Mouse (Mus musculus) megakaryocyte, embryonic 14.5 days (primary cell): ENCODE data around the gene Iah1. TPM values are rescaled to one million over a fixed set of nuclear protein-coding genes. Genes with fewer than 3 reads are reported as not detected.

Source experiments
- H3K27me3 ChIP-seq: replicated peaks from 2 replicates; pipeline ENCODE3; 2012; ENCODE audit warnings: inconsistent platforms
- H3K36me3 ChIP-seq: replicated peaks from 2 replicates; pipeline ENCODE3; 2012; ENCODE audit warnings: low read length, inconsistent platforms, mixed read lengths
- H3K4me1 ChIP-seq: 2 replicates; pipeline ENCODE4 v1.6.1; 2012; ENCODE audit warnings: inconsistent platforms
- H3K4me3 ChIP-seq: replicated peaks from 2 replicates; pipeline ENCODE3; 2012; ENCODE audit warnings: moderate library complexity, mild to moderate bottlenecking, inconsistent platforms
- H3K9me3 ChIP-seq: 2 replicates; pipeline ENCODE4 v1.6.1; 2012; ENCODE audit warnings: inconsistent platforms
- FLI1 ChIP-seq: IDR thresholded peaks from 2 replicates; pipeline ENCODE4 v1.6.1; 2012; ENCODE audit warnings: low read length, inconsistent platforms, mixed read lengths
- GATA1 ChIP-seq: IDR thresholded peaks from 3 replicates; pipeline ENCODE4 v1.6.1; 2012; ENCODE audit warnings: mixed read lengths, low read length, inconsistent platforms, borderline replicate concordance
- polyA plus RNA-seq: library from polyadenylated mRNA; stranded (reverse); fragments of >175 nt; gene quantifications from 2 replicates; pipeline ENCODE4 v1.2.3, GENCODE M21; 2012; ENCODE audit warnings: low replicate concordance; ENCODE audit not compliant: insufficient read depth

The Iah1 gene
- polyA plus RNA-seq, 1 experiment = 188 TPM

GRCm38 (mm10) chr12:21286712-21287650, 29.2 kb upstream of the Iah1 start:
- H3K4me1 ChIP-seq = peaks cover 64% of the 10 kb centered on the region
- no peaks in the 10 kb centered on the region for H3K27me3 ChIP-seq
- peak overlapping the region; percentile 90 for H3K4me3 ChIP-seq
- no peaks in the 10 kb centered on the region for H3K9me3 ChIP-seq
- H3K36me3 ChIP-seq = peaks cover 39% of the 10 kb centered on the region
- TF ChIP-seq GATA1 (no peak), FLI1 (no peak)

DNA sequence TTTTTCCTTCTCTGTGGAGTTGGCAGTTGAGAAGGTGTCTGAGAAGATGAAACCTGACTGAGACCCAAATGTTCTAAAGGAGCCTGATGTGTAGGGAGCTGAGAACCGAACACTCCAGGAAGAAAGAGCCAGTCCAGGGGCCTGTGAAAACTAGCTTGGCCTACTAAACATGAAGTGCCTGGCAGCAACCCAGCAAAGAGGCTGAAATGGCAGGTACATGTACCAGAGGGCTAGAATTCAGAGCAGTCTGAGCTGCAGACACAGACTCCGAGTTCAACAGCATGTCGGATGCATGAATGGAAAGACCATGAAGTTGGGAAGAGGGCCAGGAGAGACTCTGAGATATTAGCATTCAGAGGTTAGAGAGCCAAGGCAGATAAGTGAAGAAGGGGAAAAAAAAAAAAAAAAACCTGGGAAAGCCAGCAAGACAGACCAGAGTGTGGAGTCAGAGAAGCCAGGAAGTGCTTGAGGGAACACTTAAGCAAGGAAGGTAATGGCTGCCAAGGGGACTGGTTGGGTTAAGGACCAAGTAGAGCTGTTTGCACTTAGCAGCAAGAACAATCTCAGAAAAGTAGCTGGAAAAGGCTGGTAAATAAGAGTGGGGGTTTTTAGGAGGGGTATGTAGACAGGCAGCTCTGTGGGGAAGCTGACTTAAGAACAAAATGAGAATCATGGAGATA, 27.3 kb upstream of the Iah1 start:
- H3K36me3 ChIP-seq = peaks cover 51% of the 10 kb centered on the region
- H3K4me3 ChIP-seq = no peak overlapping the region
- no peak for TF ChIP-seq FLI1
- TF ChIP-seq GATA1 = no peak
- peaks cover 57% of the 10 kb centered on the region for H3K4me1 ChIP-seq
- no peaks in the 10 kb centered on the region for H3K9me3 ChIP-seq
- no peaks in the 10 kb centered on the region for H3K27me3 ChIP-seq

DNA sequence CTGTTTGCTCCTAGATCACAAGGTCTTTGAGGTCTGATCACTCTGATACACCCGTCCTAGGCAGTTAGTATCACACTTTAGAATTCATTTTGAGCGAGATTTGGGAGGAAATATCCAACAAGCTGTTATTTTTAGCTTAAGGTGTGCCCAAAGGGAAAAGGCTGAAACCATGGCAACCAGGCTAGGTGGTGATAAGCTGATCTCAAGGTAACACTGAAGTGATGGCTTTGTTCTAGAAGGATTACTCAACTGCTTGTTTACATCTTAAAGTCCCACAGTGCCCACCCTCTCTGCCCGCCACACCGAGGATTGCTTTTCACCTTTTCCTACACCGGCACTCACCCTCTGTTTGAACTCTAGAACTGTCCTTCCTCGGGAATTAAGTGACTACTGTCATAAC, 26.5 kb upstream of the Iah1 start:
- Histone ChIP-seq H3K4me3 (no peak overlapping the region), H3K27me3 (no peaks in the 10 kb centered on the region), H3K4me1 (peaks cover 50% of the 10 kb centered on the region), H3K9me3 (no peaks in the 10 kb centered on the region), H3K36me3 (peaks cover 59% of the 10 kb centered on the region)
- TF ChIP-seq FLI1 (no peak), GATA1 (no peak)

DNA sequence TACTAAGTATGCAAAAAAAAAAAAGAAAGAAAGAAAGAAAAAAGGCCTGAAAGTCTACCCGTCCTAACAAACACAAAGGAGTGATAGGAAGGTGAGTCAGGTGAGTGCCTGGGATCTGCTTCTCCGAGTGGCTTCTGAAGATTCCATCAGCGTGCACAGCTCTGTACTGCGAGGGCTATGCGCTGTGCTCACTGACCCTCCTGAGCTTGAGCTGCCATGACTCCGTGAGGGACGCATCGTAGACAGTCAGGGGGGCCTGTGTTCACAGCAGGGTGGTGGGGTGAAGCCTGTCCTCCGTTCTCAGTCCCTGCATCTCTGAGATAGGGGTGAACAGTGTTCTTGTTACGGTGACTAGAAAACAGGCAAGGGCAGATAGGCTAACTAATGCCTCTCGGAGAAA, 17.3 kb upstream of the Iah1 start:
- Histone ChIP-seq H3K4me1 (peaks cover 4% of the 10 kb centered on the region; the same call in 1 of the 2 replicates), H3K27me3 (no peaks in the 10 kb centered on the region), H3K9me3 (no peaks in the 10 kb centered on the region), H3K36me3 (peaks cover 94% of the 10 kb centered on the region), H3K4me3 (no peak overlapping the region)
- no peak for TF ChIP-seq GATA1
- no peak for TF ChIP-seq FLI1

DNA sequence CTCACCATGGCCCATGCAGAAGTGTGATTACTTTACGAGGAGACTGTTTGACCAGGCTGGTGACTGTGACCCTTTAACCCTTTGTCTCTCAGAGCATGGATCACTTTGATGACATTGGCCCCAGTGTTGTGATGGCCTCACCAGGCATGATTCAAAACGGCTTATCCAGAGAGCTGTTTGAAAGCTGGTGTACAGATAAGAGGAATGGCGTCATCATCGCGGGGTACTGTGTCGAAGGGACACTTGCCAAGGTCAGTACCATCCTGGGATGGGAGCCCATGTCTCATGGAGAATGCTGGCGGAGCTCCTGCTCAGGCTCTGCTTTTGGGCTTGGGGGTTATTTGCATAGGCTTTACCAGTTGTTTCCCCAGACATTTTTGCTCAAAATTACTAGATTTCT, 14.9 kb upstream of the Iah1 start:
- Histone ChIP-seq H3K4me1 (peaks cover 4% of the 10 kb centered on the region; the same call in 1 of the 2 replicates), H3K27me3 (no peaks in the 10 kb centered on the region), H3K36me3 (peaks cover 92% of the 10 kb centered on the region), H3K9me3 (no peaks in the 10 kb centered on the region), H3K4me3 (no peak overlapping the region)
- TF ChIP-seq FLI1 = no peak

GRCm38 (mm10) chr12:21301932-21302331, 14.3 kb upstream of the Iah1 start:
- no peak overlapping the region for H3K4me3 ChIP-seq
- H3K4me1 ChIP-seq = peaks cover 4% of the 10 kb centered on the region; the same call in 1 of the 2 replicates
- no peaks in the 10 kb centered on the region for H3K9me3 ChIP-seq
- H3K27me3 ChIP-seq = no peaks in the 10 kb centered on the region
- TF ChIP-seq GATA1 (no peak), FLI1 (no peak)
- H3K36me3 ChIP-seq = peaks cover 92% of the 10 kb centered on the region

DNA sequence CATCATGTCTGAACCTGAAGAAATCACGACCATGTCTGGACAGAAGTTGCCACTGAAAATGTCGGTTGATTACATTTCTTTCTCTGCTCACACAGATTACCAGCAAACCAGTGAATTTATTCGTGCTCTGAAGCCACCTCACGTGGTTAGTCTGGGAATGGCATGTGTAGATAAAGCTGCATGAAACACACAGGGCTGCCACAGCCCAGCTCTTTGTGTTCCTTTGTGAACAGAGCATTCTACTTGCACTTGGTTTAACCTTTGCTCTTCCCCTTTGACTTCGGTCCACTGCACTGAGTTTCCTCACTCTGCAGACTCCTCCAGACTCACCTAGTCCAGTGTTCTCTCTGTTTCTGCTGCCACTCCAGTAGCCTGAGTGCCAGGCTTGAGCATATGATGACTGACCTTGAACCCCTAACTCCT, 13.8 kb upstream of the Iah1 start:
- peaks cover 92% of the 10 kb centered on the region for H3K36me3 ChIP-seq

DNA sequence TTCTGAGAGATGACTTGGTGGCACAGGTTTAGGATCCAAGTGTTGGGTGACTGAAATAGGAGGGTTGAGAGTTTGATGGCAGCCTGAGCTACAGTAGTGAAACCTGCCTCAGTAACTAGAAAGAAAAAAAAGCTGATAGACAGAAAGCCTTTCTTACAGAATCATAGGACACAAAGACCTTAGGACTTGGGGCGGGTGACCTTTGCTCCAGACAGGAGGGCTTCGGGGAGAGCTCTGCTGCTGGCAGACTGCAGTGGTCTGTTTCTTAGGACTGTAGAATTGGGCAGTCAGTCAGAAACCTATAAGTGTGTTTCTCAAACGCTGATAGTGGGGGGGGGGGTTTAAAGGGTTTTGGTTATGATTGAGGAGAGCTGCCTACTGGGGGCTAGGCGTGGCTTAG, 10.4 kb upstream of the Iah1 start:
- Histone ChIP-seq H3K4me3 (no peak overlapping the region), H3K9me3 (no peaks in the 10 kb centered on the region), H3K4me1 (peaks cover 4% of the 10 kb centered on the region; the same call in 1 of the 2 replicates), H3K27me3 (no peaks in the 10 kb centered on the region), H3K36me3 (peaks cover 95% of the 10 kb centered on the region)
- TF ChIP-seq FLI1 = no peak
- no peak for TF ChIP-seq GATA1

More for the DNA sequence above, 13.8 kb upstream of the Iah1 start:
- TF ChIP-seq FLI1 = no peak
- no peak for TF ChIP-seq GATA1
- Histone ChIP-seq H3K27me3 (no peaks in the 10 kb centered on the region), H3K9me3 (no peaks in the 10 kb centered on the region), H3K4me1 (peaks cover 4% of the 10 kb centered on the region; the same call in 1 of the 2 replicates), H3K4me3 (no peak overlapping the region)

DNA sequence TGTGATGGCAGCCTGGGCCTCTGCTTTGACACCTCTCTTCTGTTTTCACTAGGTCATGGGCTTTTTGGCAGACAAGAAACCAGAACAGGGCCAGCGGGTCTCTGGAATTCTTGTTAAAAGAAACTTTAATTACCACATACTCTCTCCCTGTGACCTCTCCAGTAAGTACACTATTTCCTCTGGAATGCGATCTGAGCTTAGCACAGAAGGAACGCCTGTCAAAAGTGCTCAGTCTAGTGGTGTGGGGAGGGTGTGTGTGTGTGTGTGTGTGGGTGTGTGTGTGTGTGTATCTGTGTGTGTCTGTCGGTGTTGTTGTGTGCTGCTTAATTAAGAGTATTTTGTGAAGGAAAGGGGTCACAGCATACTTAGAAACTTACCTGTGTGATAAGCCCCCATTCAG, 9.5 kb upstream of the Iah1 start:
- H3K9me3 ChIP-seq = no peaks in the 10 kb centered on the region
- peaks cover 98% of the 10 kb centered on the region for H3K36me3 ChIP-seq
- peaks cover 4% of the 10 kb centered on the region; the same call in 1 of the 2 replicates for H3K4me1 ChIP-seq
- TF ChIP-seq GATA1 (no peak), FLI1 (no peak)
- no peak overlapping the region for H3K4me3 ChIP-seq
- no peaks in the 10 kb centered on the region for H3K27me3 ChIP-seq

DNA sequence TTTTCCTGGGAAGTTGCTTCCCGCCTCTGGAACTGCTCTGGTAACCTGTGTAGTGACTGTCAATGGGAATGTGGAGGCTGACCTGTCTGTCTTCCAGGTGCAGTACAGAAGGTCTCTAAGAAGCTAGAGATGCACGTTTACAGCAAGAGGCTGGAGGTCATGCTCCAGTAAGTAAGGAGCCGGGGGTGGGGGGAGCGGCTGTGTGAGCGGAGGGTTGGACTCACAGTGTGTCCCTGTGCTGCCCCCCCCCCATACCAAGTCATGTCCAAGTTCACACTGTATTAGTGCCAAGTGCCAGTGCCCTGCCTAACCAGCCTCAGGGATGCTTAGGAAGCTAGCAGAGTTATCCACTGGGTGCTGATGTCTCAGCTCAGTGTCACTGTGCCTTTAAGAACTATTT, 4.0 kb upstream of the Iah1 start:
- peaks cover 10% of the 10 kb centered on the region for H3K4me1 ChIP-seq
- H3K27me3 ChIP-seq = no peaks in the 10 kb centered on the region
- TF ChIP-seq FLI1 = no peak
- no peak for TF ChIP-seq GATA1
- H3K9me3 ChIP-seq = no peaks in the 10 kb centered on the region
- no peak overlapping the region for H3K4me3 ChIP-seq
- H3K36me3 ChIP-seq = peaks cover 81% of the 10 kb centered on the region
